Mouse (Mus musculus) ES-E14 (cell line): Measurements from ENCODE around the gene Tdrd3.

Experiments
- HCFC1 ChIP-seq: IDR thresholded peaks from 2 replicates; pipeline ENCODE4 v1.6.1; 2012; ENCODE audit warnings: low read length, inconsistent platforms, borderline replicate concordance; ENCODE audit not compliant: insufficient read depth
- MAFK ChIP-seq: IDR thresholded peaks from 2 replicates; pipeline ENCODE4 v1.6.1; 2014; ENCODE audit warnings: mild to moderate bottlenecking, low read depth, low read length, inconsistent platforms; ENCODE audit not compliant: insufficient read depth

DNA sequence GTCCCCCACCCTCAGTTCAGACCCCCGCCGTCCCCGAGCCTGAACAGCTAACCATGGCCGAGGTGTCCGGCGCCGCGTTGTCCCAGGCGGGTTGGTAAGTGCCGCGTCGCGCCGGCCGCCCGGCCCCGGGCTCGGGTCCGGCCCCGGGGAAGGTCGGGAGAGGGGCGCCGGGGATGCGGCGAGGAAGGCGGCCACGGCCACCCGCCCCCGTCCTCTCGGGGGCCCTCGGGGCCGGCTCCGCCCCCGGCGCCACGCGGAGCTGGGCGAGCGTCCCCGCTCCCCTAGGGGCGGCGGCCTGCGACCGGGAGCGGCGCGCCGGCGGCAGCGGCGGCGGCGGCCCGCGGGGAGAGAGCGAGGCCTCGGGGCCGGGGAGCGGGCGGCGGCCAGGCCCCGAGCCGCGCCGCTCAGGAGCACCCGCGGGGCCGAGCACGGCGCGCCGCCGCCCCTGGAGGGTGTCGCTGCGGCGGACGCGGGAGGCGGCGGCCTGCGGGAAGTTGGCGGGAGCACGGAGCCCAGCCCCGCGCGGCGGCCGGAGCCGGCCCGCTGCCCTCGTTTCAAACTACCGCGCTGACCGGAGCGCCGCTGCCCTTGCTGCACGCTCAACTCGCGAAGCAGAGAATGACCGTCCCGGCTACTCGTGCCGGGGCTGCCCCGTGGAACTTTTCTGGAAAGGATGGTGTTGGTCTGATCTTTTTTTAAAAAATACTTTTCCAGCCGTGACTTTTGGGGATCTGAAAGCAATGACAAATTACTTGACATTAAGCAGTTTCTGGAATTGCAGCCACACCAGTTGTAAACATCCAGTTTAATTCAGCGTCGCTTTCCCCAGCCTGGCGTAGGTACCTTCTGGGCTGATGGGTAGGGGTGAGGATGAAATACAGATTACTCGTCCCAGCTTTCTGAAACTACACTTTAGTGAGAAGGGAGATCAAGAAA lies 584 bp downstream of the Tdrd3 start:
- no peak for TF ChIP-seq MAFK
- no peak; the same call in 1 of the 2 replicates for TF ChIP-seq HCFC1
